ENCODE assay signal across 24 mouse cellular contexts in genomic region chr5:62587348-62587747, GRCm38 (mm10).
A peak's percentile ranks its signal among the peaks of the same experiment; 100 is the strongest.
DNase-seq lines count a peak whose midpoint lies in the region; ATAC-seq and TF ChIP-seq lines count a peak whose summit lies in the region.
"Had no signal": no experiment of that assay in that cellular context is flagged by ENCODE, and none has a peak within 500 bp of the region (broad histone marks: within the 10 kb centered on the region; RNA-seq: fewer than 3 reads in every experiment).

No protein-coding gene starts in this region.

- no peaks in the 10 kb centered on the region for H3K27me3 ChIP-seq in forebrain, embryonic 14.5 days (replicated peaks; ENCODE audit: control insufficient read depth, insufficient read depth, low read length)
- no peaks in the 10 kb centered on the region for H3K27me3 ChIP-seq in forebrain, embryonic 12.5 days
- H3K27me3 ChIP-seq in forebrain, embryonic 16.5 days (replicated peaks; ENCODE audit: control insufficient read depth, insufficient read depth, low read length) = no peaks in the 10 kb centered on the region
- H3K27me3 ChIP-seq in forebrain, embryonic 13.5 days = no peaks in the 10 kb centered on the region
- H3K27me3 ChIP-seq: CH12.LX; embryonic facial prominence, embryonic 13.5 days; embryonic facial prominence, embryonic 15.5 days had no signal

- H3K9me3 ChIP-seq in forebrain, embryonic 14.5 days (replicated peaks; ENCODE audit: control insufficient read depth, low read length) = no peaks in the 10 kb centered on the region
- no peaks in the 10 kb centered on the region for H3K9me3 ChIP-seq in forebrain, embryonic 12.5 days
- no peaks in the 10 kb centered on the region for H3K9me3 ChIP-seq in forebrain, embryonic 16.5 days (ENCODE audit: control insufficient read depth, low read length)
- no peaks in the 10 kb centered on the region for H3K9me3 ChIP-seq in forebrain, embryonic 13.5 days (replicated peaks)
- H3K9me3 ChIP-seq: embryonic facial prominence, embryonic 13.5 days; embryonic facial prominence, embryonic 15.5 days; G1E had no signal

- H3K27ac ChIP-seq in forebrain, embryonic 14.5 days (ENCODE audit: low read depth, low read length) = no peak overlapping the region
- H3K27ac ChIP-seq in forebrain, embryonic 12.5 days = no peak overlapping the region
- no peak overlapping the region for H3K27ac ChIP-seq in forebrain, embryonic 16.5 days (ENCODE audit: low read length)
- H3K27ac ChIP-seq in forebrain, embryonic 13.5 days = no peak overlapping the region
- H3K27ac ChIP-seq: embryonic facial prominence, embryonic 13.5 days; embryonic facial prominence, embryonic 15.5 days had no signal

- no peak overlapping the region for H3K9ac ChIP-seq in forebrain, embryonic 14.5 days (ENCODE audit: low read length)
- no peak overlapping the region for H3K9ac ChIP-seq in forebrain, embryonic 12.5 days
- H3K9ac ChIP-seq in forebrain, embryonic 16.5 days (replicated peaks; ENCODE audit: low read depth, low read length) = no peak overlapping the region
- H3K9ac ChIP-seq in forebrain, embryonic 13.5 days = no peak overlapping the region
- H3K9ac ChIP-seq: embryonic facial prominence, embryonic 13.5 days; embryonic facial prominence, embryonic 15.5 days had no signal

- ATAC-seq in forebrain, embryonic 14.5 days = 0 out of 2 replicates have a peak, but pooled peaks have one; percentile 34
- no peak for ATAC-seq in forebrain, embryonic 12.5 days (ENCODE audit: low FRiP score)
- peak; percentile 74 for ATAC-seq in forebrain, embryonic 16.5 days
- ATAC-seq in forebrain, embryonic 13.5 days = no peak
- ATAC-seq: activated CD4-positive, CD25-positive, alpha-beta regulatory T cell, adult 4 months; CD4-positive, CD25-positive, alpha-beta regulatory T cell, adult 4 months; Patski had no signal

- H3K36me3 ChIP-seq in forebrain, embryonic 14.5 days (ENCODE audit: control insufficient read depth, insufficient read depth, low read length) = no peaks in the 10 kb centered on the region
- H3K36me3 ChIP-seq in forebrain, embryonic 12.5 days (replicated peaks) = no peaks in the 10 kb centered on the region
- H3K36me3 ChIP-seq in forebrain, embryonic 16.5 days (ENCODE audit: control insufficient read depth, insufficient read depth) = no peaks in the 10 kb centered on the region
- H3K36me3 ChIP-seq in forebrain, embryonic 13.5 days (ENCODE audit: poor library complexity, severe bottlenecking) = no peaks in the 10 kb centered on the region
- H3K36me3 ChIP-seq: embryonic facial prominence, embryonic 13.5 days; embryonic facial prominence, embryonic 15.5 days; G1E had no signal

- no peak for TF ChIP-seq POLR2A in brain, embryonic 14.5 days (IDR thresholded peaks at IDR 0.05; ENCODE audit: borderline replicate concordance, extremely low read depth, insufficient read depth, insufficient read length, poor library complexity, severe bottlenecking)

- WGBS in forebrain, embryonic 14.5 days = 72% methylated on average over 1 of the region's 1 CpGs
- 75% methylated on average over 1 of the region's 1 CpGs for WGBS in forebrain, embryonic 12.5 days
- WGBS in forebrain, embryonic 16.5 days = 59% methylated on average over 1 of the region's 1 CpGs
- 80% methylated on average over 1 of the region's 1 CpGs for WGBS in forebrain, embryonic 13.5 days

- H3K4me2 ChIP-seq in forebrain, embryonic 14.5 days (ENCODE audit: low read length) = no peak overlapping the region
- no peak overlapping the region for H3K4me2 ChIP-seq in forebrain, embryonic 12.5 days
- no peak overlapping the region for H3K4me2 ChIP-seq in forebrain, embryonic 16.5 days (ENCODE audit: low read length)
- H3K4me2 ChIP-seq in forebrain, embryonic 13.5 days = no peak overlapping the region
- H3K4me2 ChIP-seq: embryonic facial prominence, embryonic 13.5 days; embryonic facial prominence, embryonic 15.5 days had no signal

- H3K4me3 ChIP-seq in forebrain, embryonic 14.5 days (ENCODE audit: low read depth, low read length) = no peak overlapping the region
- no peak overlapping the region for H3K4me3 ChIP-seq in forebrain, embryonic 12.5 days (replicated peaks)
- no peak overlapping the region for H3K4me3 ChIP-seq in forebrain, embryonic 16.5 days (replicated peaks; ENCODE audit: low read length)
- H3K4me3 ChIP-seq in forebrain, embryonic 13.5 days = no peak overlapping the region
- H3K4me3 ChIP-seq: embryonic facial prominence, embryonic 13.5 days; embryonic facial prominence, embryonic 15.5 days; erythroblast, embryonic 14.5 days had no signal

- peaks cover 4% of the 10 kb centered on the region; the same call in 1 of the 2 replicates for H3K4me1 ChIP-seq in forebrain, embryonic 14.5 days (ENCODE audit: control insufficient read depth, insufficient read depth, low read length)
- 0 out of 2 replicates have a peak, but pooled peaks cover 4% of the 10 kb centered on the region for H3K4me1 ChIP-seq in forebrain, embryonic 12.5 days
- H3K4me1 ChIP-seq in forebrain, embryonic 16.5 days (replicated peaks; ENCODE audit: control insufficient read depth, insufficient read depth, low read length) = peaks cover 3% of the 10 kb centered on the region; the same call in 1 of the 2 replicates
- peaks cover 5% of the 10 kb centered on the region for H3K4me1 ChIP-seq in forebrain, embryonic 13.5 days
- H3K4me1 ChIP-seq: embryonic facial prominence, embryonic 13.5 days; embryonic facial prominence, embryonic 15.5 days had no signal

- DNase-seq in forebrain, embryonic 14.5 days (ENCODE audit: low spot score) = peak; percentile 30
- peak; percentile 36 for DNase-seq in brain, embryonic 14.5 days (ENCODE audit: low read depth)
- DNase-seq: adrenal gland, adult 8-10 months; adrenal gland, postnatal 14 days; adrenal gland, postnatal 36 days; B cell, adult 2 months; cerebellum, adult 11 months; cerebellum, adult 18-20 months; cerebellum, adult 8-10 months; cerebellum, adult 9-11 months; cerebellum, postnatal 14 days; cerebellum, postnatal 36 days; embryo, embryonic 11 days had no signal

- TF ChIP-seq CTCF in brain, embryonic 14.5 days (IDR thresholded peaks at IDR 0.05; ENCODE audit: borderline replicate concordance, extremely low read depth, insufficient read depth, insufficient read length) = no peak

Comparison
In these comparisons a context has a peak if more than half of its experiments do, and no peak if none do; other contexts are left out.
1. ATAC-seq: peak in forebrain, embryonic 14.5 days (single experiment) and forebrain, embryonic 16.5 days (single experiment); none in forebrain, embryonic 12.5 days (single experiment) and forebrain, embryonic 13.5 days (single experiment).